Mouse (Mus musculus) liver, embryonic 12.5 days (tissue): ENCODE measurements at regions not wholly inside any gene's neighbourhood (a gene's known extent, or its start where the extent isn't known, plus 50 kb on each side); places are given as distances from the start of the nearest gene placed in this dataset.

Experiments used
- ATAC-seq: fragments of 200-750 bp; cut with Nextera tagmentation; 2 replicates; pipeline ENCODE4 v1.8.0; 2017; ENCODE audit warnings: moderate number of reproducible peaks, mild to moderate bottlenecking, moderate library complexity
- H3K27ac ChIP-seq: fragments of 300-500 bp; sonication (generic); 2 replicates; pipeline ENCODE4 v1.5.1; 2016; ENCODE audit warnings: mild to moderate bottlenecking
- H3K27me3 ChIP-seq: fragments of 300-500 bp; sonication (generic); replicated peaks from 2 replicates; pipeline ENCODE4 v1.6.1; 2016; ENCODE audit warnings: mild to moderate bottlenecking, moderate library complexity
- H3K36me3 ChIP-seq: fragments of 300-500 bp; sonication (generic); 2 replicates; pipeline ENCODE4 v1.6.1; 2016; ENCODE audit warnings: mild to moderate bottlenecking, moderate library complexity
- H3K4me1 ChIP-seq: fragments of 300-500 bp; sonication (generic); 2 replicates; pipeline ENCODE4 v1.6.1; 2016
- H3K4me2 ChIP-seq: fragments of 300-500 bp; sonication (generic); 2 replicates; pipeline ENCODE4 v1.6.1; 2016; ENCODE audit warnings: mild to moderate bottlenecking, moderate library complexity
- H3K4me3 ChIP-seq: fragments of 300-500 bp; sonication (generic); 2 replicates; pipeline ENCODE4 v1.5.1; 2016; ENCODE audit warnings: mild to moderate bottlenecking, moderate library complexity
- H3K9ac ChIP-seq: fragments of 300-500 bp; sonication (generic); 2 replicates; pipeline ENCODE4 v1.6.1; 2016; ENCODE audit warnings: mild to moderate bottlenecking, moderate library complexity
- H3K9me3 ChIP-seq: fragments of 300-500 bp; sonication (generic); replicated peaks from 2 replicates; pipeline ENCODE4 v1.6.1; 2016; ENCODE audit warnings: mild to moderate bottlenecking, moderate library complexity
- WGBS: fragments of 180-500 bp; shearing (Covaris S2); methylation state at CpG from one replicate; pipeline ENCODE4 v1.1.7; 2016; ENCODE audit not compliant: insufficient replicate concordance; 5-methylcytosine and 5-hydroxymethylcytosine counted together

- no peaks in the 10 kb centered on the region for H3K4me1 ChIP-seq
- no peak overlapping the region for H3K27ac ChIP-seq
- WGBS, result 43% methylated on average over 4 of the region's 4 CpGs
- no peak overlapping the region for H3K4me3 ChIP-seq
- H3K9ac ChIP-seq, result no peak overlapping the region
- H3K27me3 ChIP-seq, result no peaks in the 10 kb centered on the region
- ATAC-seq, result no peak
- H3K36me3 ChIP-seq, result no peaks in the 10 kb centered on the region
- no peak overlapping the region for H3K4me2 ChIP-seq
- H3K9me3 ChIP-seq, result no peaks in the 10 kb centered on the region
These were observed 58.2 kb upstream of the Ppp3ca start for GRCm38 (mm10) chr3:136611682-136612081.

GRCm38 (mm10) chr3:136610556-136610924 lies 59.4 kb upstream of the Ppp3ca start:
- WGBS, result 64% methylated on average over 5 of the region's 5 CpGs
- H3K27ac ChIP-seq, result no peak overlapping the region
- no peak overlapping the region for H3K9ac ChIP-seq
- no peak overlapping the region for H3K4me3 ChIP-seq
- no peaks in the 10 kb centered on the region for H3K9me3 ChIP-seq
- no peak for ATAC-seq
- no peaks in the 10 kb centered on the region for H3K36me3 ChIP-seq
- H3K4me1 ChIP-seq, result no peaks in the 10 kb centered on the region
- H3K27me3 ChIP-seq, result no peaks in the 10 kb centered on the region
- no peak overlapping the region for H3K4me2 ChIP-seq

GRCm38 (mm10) chr3:136609855-136610555 lies 59.9 kb upstream of the Ppp3ca start:
- Histone ChIP-seq H3K4me3 (no peak overlapping the region), H3K27me3 (no peaks in the 10 kb centered on the region), H3K4me1 (no peaks in the 10 kb centered on the region), H3K36me3 (no peaks in the 10 kb centered on the region), H3K4me2 (no peak overlapping the region), H3K9ac (no peak overlapping the region), H3K9me3 (no peaks in the 10 kb centered on the region), H3K27ac (no peak overlapping the region)
- no peak for ATAC-seq
- WGBS, result 40% methylated on average over 6 of the region's 6 CpGs

- 59% methylated on average over 1 of the region's 1 CpGs for WGBS
- no peaks in the 10 kb centered on the region for H3K27me3 ChIP-seq
- no peak overlapping the region for H3K9ac ChIP-seq
- H3K4me2 ChIP-seq, result no peak overlapping the region
- ATAC-seq, result no peak
- H3K9me3 ChIP-seq, result no peaks in the 10 kb centered on the region
- H3K36me3 ChIP-seq, result no peaks in the 10 kb centered on the region
- no peak overlapping the region for H3K27ac ChIP-seq
- H3K4me1 ChIP-seq, result no peaks in the 10 kb centered on the region
- no peak overlapping the region for H3K4me3 ChIP-seq
These were observed 68.2 kb upstream of the Ppp3ca start for GRCm38 (mm10) chr3:136601706-136602105.

- no peak overlapping the region for H3K4me3 ChIP-seq
- H3K9me3 ChIP-seq, result no peaks in the 10 kb centered on the region
- no peak overlapping the region for H3K4me2 ChIP-seq
- H3K27me3 ChIP-seq, result no peaks in the 10 kb centered on the region
- no peak overlapping the region for H3K27ac ChIP-seq
- WGBS, result 79% methylated on average over 1 of the region's 1 CpGs
- no peaks in the 10 kb centered on the region for H3K36me3 ChIP-seq
- ATAC-seq, result no peak
- H3K9ac ChIP-seq, result no peak overlapping the region
- H3K4me1 ChIP-seq, result no peaks in the 10 kb centered on the region
These were observed 86.0 kb upstream of the Ppp3ca start for GRCm38 (mm10) chr3:136583937-136584336.

GRCm38 (mm10) chr3:136578016-136578415 lies 91.9 kb upstream of the Ppp3ca start:
- no peak for ATAC-seq
- no peak overlapping the region for H3K9ac ChIP-seq
- no peak overlapping the region for H3K4me2 ChIP-seq
- no peaks in the 10 kb centered on the region for H3K9me3 ChIP-seq
- no peaks in the 10 kb centered on the region for H3K36me3 ChIP-seq
- H3K4me3 ChIP-seq, result no peak overlapping the region
- H3K4me1 ChIP-seq, result no peaks in the 10 kb centered on the region
- no peaks in the 10 kb centered on the region for H3K27me3 ChIP-seq
- no peak overlapping the region for H3K27ac ChIP-seq
- 62% methylated on average over 3 of the region's 3 CpGs for WGBS

- no peak overlapping the region for H3K9ac ChIP-seq
- WGBS, result 12% methylated on average over 1 of the region's 1 CpGs
- H3K27me3 ChIP-seq, result no peaks in the 10 kb centered on the region
- no peaks in the 10 kb centered on the region for H3K4me1 ChIP-seq
- no peak overlapping the region for H3K4me3 ChIP-seq
- H3K27ac ChIP-seq, result no peak overlapping the region
- H3K9me3 ChIP-seq, result no peaks in the 10 kb centered on the region
- no peak for ATAC-seq
- H3K36me3 ChIP-seq, result no peaks in the 10 kb centered on the region
- H3K4me2 ChIP-seq, result no peak overlapping the region
These were observed 99.4 kb upstream of the Ppp3ca start for GRCm38 (mm10) chr3:136570517-136570916.

- ATAC-seq, result no peak
- H3K4me2 ChIP-seq, result no peak overlapping the region
- no peaks in the 10 kb centered on the region for H3K4me1 ChIP-seq
- no peak overlapping the region for H3K27ac ChIP-seq
- no peaks in the 10 kb centered on the region for H3K9me3 ChIP-seq
- no peak overlapping the region for H3K4me3 ChIP-seq
- no peaks in the 10 kb centered on the region for H3K27me3 ChIP-seq
- H3K9ac ChIP-seq, result no peak overlapping the region
- 66% methylated on average over 2 of the region's 2 CpGs for WGBS
- no peaks in the 10 kb centered on the region for H3K36me3 ChIP-seq
These were observed 113.4 kb upstream of the Ppp3ca start for GRCm38 (mm10) chr3:136556488-136556887.

GRCm38 (mm10) chr3:136549471-136549870 lies 120.5 kb upstream of the Ppp3ca start:
- Histone ChIP-seq H3K27ac (no peak overlapping the region), H3K4me1 (no peaks in the 10 kb centered on the region), H3K27me3 (no peaks in the 10 kb centered on the region), H3K36me3 (no peaks in the 10 kb centered on the region), H3K4me3 (no peak overlapping the region), H3K9ac (no peak overlapping the region), H3K4me2 (no peak overlapping the region), H3K9me3 (no peaks in the 10 kb centered on the region)
- ATAC-seq, result no peak
- 83% methylated on average over 1 of the region's 1 CpGs for WGBS

GRCm38 (mm10) chr3:136531604-136532003 lies 138.3 kb upstream of the Ppp3ca start:
- Histone ChIP-seq H3K4me2 (no peak overlapping the region), H3K36me3 (no peaks in the 10 kb centered on the region), H3K9ac (no peak overlapping the region), H3K27me3 (no peaks in the 10 kb centered on the region), H3K27ac (no peak overlapping the region), H3K4me1 (no peaks in the 10 kb centered on the region), H3K9me3 (no peaks in the 10 kb centered on the region), H3K4me3 (no peak overlapping the region)
- 75% methylated on average over 1 of the region's 1 CpGs for WGBS
- no peak for ATAC-seq

- Histone ChIP-seq H3K36me3 (no peaks in the 10 kb centered on the region), H3K4me2 (no peak overlapping the region), H3K9me3 (no peaks in the 10 kb centered on the region), H3K9ac (no peak overlapping the region), H3K4me3 (no peak overlapping the region), H3K4me1 (no peaks in the 10 kb centered on the region), H3K27ac (no peak overlapping the region), H3K27me3 (no peaks in the 10 kb centered on the region)
- WGBS, result 62% methylated on average over 2 of the region's 2 CpGs
- no peak for ATAC-seq
These were observed 161.3 kb upstream of the Ppp3ca start for GRCm38 (mm10) chr3:136508575-136508974.

- H3K4me3 ChIP-seq, result no peak overlapping the region
- no peak overlapping the region for H3K9ac ChIP-seq
- no peaks in the 10 kb centered on the region for H3K4me1 ChIP-seq
- no peaks in the 10 kb centered on the region for H3K36me3 ChIP-seq
- no peak for ATAC-seq
- H3K27ac ChIP-seq, result no peak overlapping the region
- H3K27me3 ChIP-seq, result no peaks in the 10 kb centered on the region
- WGBS, result 75% methylated on average over 7 of the region's 7 CpGs
- H3K4me2 ChIP-seq, result no peak overlapping the region
- no peaks in the 10 kb centered on the region for H3K9me3 ChIP-seq
These were observed 162.9 kb upstream of the Ppp3ca start for GRCm38 (mm10) chr3:136507070-136507469.

- no peak for ATAC-seq
- Histone ChIP-seq H3K4me2 (no peak overlapping the region), H3K9ac (no peak overlapping the region), H3K9me3 (no peaks in the 10 kb centered on the region), H3K4me3 (no peak overlapping the region), H3K36me3 (no peaks in the 10 kb centered on the region), H3K4me1 (no peaks in the 10 kb centered on the region), H3K27ac (no peak overlapping the region), H3K27me3 (no peaks in the 10 kb centered on the region)
These were observed 169.0 kb upstream of the Bank1 start for GRCm38 (mm10) chr3:136494831-136495230.
